ENCODE assay signal across 10 mouse cellular contexts in genomic region chr5:118090101-118090500, GRCm38 (mm10).
A peak's percentile ranks its signal among the peaks of the same experiment; 100 is the strongest.
DNase-seq lines count a peak whose midpoint lies in the region; ATAC-seq lines count a peak whose summit lies in the region.
"Had no signal": no experiment of that assay in that cellular context is flagged by ENCODE, and none has a peak within 500 bp of the region (broad histone marks: within the 10 kb centered on the region; RNA-seq: fewer than 3 reads in every experiment).

No protein-coding gene starts in this region.

- ATAC-seq in cerebellum, adult (ENCODE audit: insufficient number of reproducible peaks, low FRiP score, low TSS enrichment), result no peak
- no peak for ATAC-seq in midbrain, embryonic 13.5 days
- no peak for ATAC-seq in midbrain, embryonic 11.5 days (ENCODE audit: low FRiP score)
- ATAC-seq in hindbrain, embryonic 16.5 days, result no peak
- ATAC-seq in liver, embryonic 12.5 days, result no peak

- H3K9ac ChIP-seq in midbrain, embryonic 13.5 days (replicated peaks), result no peak overlapping the region
- no peak overlapping the region for H3K9ac ChIP-seq in midbrain, embryonic 11.5 days (ENCODE audit: low read length)
- H3K9ac ChIP-seq in hindbrain, embryonic 16.5 days (ENCODE audit: low read depth, low read length), result no peak overlapping the region
- no peak overlapping the region for H3K9ac ChIP-seq in liver, embryonic 12.5 days

- H3K4me3 ChIP-seq in midbrain, embryonic 13.5 days (replicated peaks), result no peak overlapping the region
- H3K4me3 ChIP-seq in midbrain, embryonic 11.5 days (ENCODE audit: low read depth, low read length), result no peak overlapping the region
- H3K4me3 ChIP-seq in hindbrain, embryonic 16.5 days (ENCODE audit: low read length), result no peak overlapping the region
- no peak overlapping the region for H3K4me3 ChIP-seq in liver, embryonic 12.5 days

- no peaks in the 10 kb centered on the region for H3K27me3 ChIP-seq in midbrain, embryonic 13.5 days
- no peaks in the 10 kb centered on the region for H3K27me3 ChIP-seq in midbrain, embryonic 11.5 days (ENCODE audit: control insufficient read depth, insufficient read depth, low read length)
- H3K27me3 ChIP-seq in hindbrain, embryonic 16.5 days (replicated peaks; ENCODE audit: control insufficient read depth, insufficient read depth, low read length), result no peaks in the 10 kb centered on the region
- no peaks in the 10 kb centered on the region for H3K27me3 ChIP-seq in liver, embryonic 12.5 days (replicated peaks)

- H3K27ac ChIP-seq in midbrain, embryonic 13.5 days, result peak overlapping the region; percentile 76
- H3K27ac ChIP-seq in midbrain, embryonic 11.5 days (ENCODE audit: low read depth, low read length), result no peak overlapping the region
- H3K27ac ChIP-seq in hindbrain, embryonic 16.5 days (ENCODE audit: low read depth, low read length), result peak overlapping the region; percentile 46; the same call in 1 of the 2 replicates
- no peak overlapping the region for H3K27ac ChIP-seq in liver, embryonic 12.5 days

- H3K9me3 ChIP-seq in midbrain, embryonic 13.5 days, result no peaks in the 10 kb centered on the region
- H3K9me3 ChIP-seq in midbrain, embryonic 11.5 days (ENCODE audit: control insufficient read depth, low read length), result no peaks in the 10 kb centered on the region
- no peaks in the 10 kb centered on the region for H3K9me3 ChIP-seq in hindbrain, embryonic 16.5 days (ENCODE audit: control insufficient read depth, low read length)
- no peaks in the 10 kb centered on the region for H3K9me3 ChIP-seq in liver, embryonic 12.5 days (replicated peaks)

- H3K36me3 ChIP-seq in midbrain, embryonic 13.5 days, result peaks cover 49% of the 10 kb centered on the region
- H3K36me3 ChIP-seq in midbrain, embryonic 11.5 days (ENCODE audit: control insufficient read depth, insufficient read depth, low read length), result peaks cover 11% of the 10 kb centered on the region
- peaks cover 29% of the 10 kb centered on the region for H3K36me3 ChIP-seq in hindbrain, embryonic 16.5 days (ENCODE audit: control insufficient read depth, insufficient read depth, low read length)
- H3K36me3 ChIP-seq in liver, embryonic 12.5 days, result peaks cover 65% of the 10 kb centered on the region

- no peak overlapping the region for H3K4me2 ChIP-seq in midbrain, embryonic 13.5 days (replicated peaks)
- H3K4me2 ChIP-seq in midbrain, embryonic 11.5 days, result no peak overlapping the region
- no peak overlapping the region for H3K4me2 ChIP-seq in hindbrain, embryonic 16.5 days (ENCODE audit: low read length)
- no peak overlapping the region for H3K4me2 ChIP-seq in liver, embryonic 12.5 days

- WGBS in midbrain, embryonic 13.5 days, result 96% methylated on average over 6 of the region's 6 CpGs
- 96% methylated on average over 6 of the region's 6 CpGs for WGBS in midbrain, embryonic 11.5 days
- 97% methylated on average over 6 of the region's 6 CpGs for WGBS in hindbrain, embryonic 16.5 days
- WGBS in liver, embryonic 12.5 days (ENCODE audit: insufficient replicate concordance), result 89% methylated on average over 6 of the region's 6 CpGs

- H3K4me1 ChIP-seq in midbrain, embryonic 13.5 days (replicated peaks), result peaks cover 48% of the 10 kb centered on the region
- peaks cover 5% of the 10 kb centered on the region; the same call in 1 of the 2 replicates for H3K4me1 ChIP-seq in midbrain, embryonic 11.5 days (ENCODE audit: control insufficient read depth, insufficient read depth, low read length)
- H3K4me1 ChIP-seq in hindbrain, embryonic 16.5 days (ENCODE audit: control insufficient read depth, insufficient read depth, low read depth, low read length), result peaks cover 27% of the 10 kb centered on the region
- no peaks in the 10 kb centered on the region for H3K4me1 ChIP-seq in liver, embryonic 12.5 days

- DNase-seq in cerebellum, adult 11-12 months, result peak; percentile 32
- DNase-seq in midbrain, embryonic 11.5 days (ENCODE audit: low spot score, missing footprints), result no peak
- peak; percentile 43 to 57 for DNase-seq in thymus, postnatal 36 days
- no peak for DNase-seq in ovary, postnatal 36 days (ENCODE audit: low spot score)
- DNase-seq: gastrocnemius, postnatal 25 days; lung, adult 18-20 months had no signal

Comparison
In these comparisons a context has a peak if more than half of its experiments do, and no peak if none do; other contexts are left out.
1. H3K27ac ChIP-seq: peak in midbrain, embryonic 13.5 days (single experiment) and hindbrain, embryonic 16.5 days (single experiment); none in midbrain, embryonic 11.5 days (single experiment) and liver, embryonic 12.5 days (single experiment).
2. DNase-seq: peak in cerebellum, adult 11-12 months (single experiment) and thymus, postnatal 36 days (2 of 2); none in midbrain, embryonic 11.5 days (single experiment) and ovary, postnatal 36 days (single experiment).